Mouse (Mus musculus) bone marrow macrophage, adult 2 months (primary cell): Measurements from ENCODE around the gene Tmem210. TPM values are rescaled to one million over a fixed set of nuclear protein-coding genes. Genes with fewer than 3 reads are reported as not detected.
A peak's percentile ranks its signal among the peaks of the same experiment; 100 is the strongest.

Experiments
- H3K27ac ChIP-seq: 2 replicates; pipeline ENCODE4 v1.5.1; 2012; ENCODE audit warnings: low read depth, low read length; ENCODE audit not compliant: insufficient read depth
- H3K4me1 ChIP-seq: 2 replicates; pipeline ENCODE4 v1.6.1; 2012; ENCODE audit warnings: low read length; ENCODE audit not compliant: control insufficient read depth, insufficient read depth
- H3K4me3 ChIP-seq: 2 replicates; pipeline ENCODE4 v1.5.1; 2012; ENCODE audit warnings: mild to moderate bottlenecking, low read length, moderate library complexity; ENCODE audit not compliant: insufficient read depth
- CTCF ChIP-seq: IDR thresholded peaks from 2 replicates; pipeline ENCODE4 v1.5.1; 2012; ENCODE audit warnings: low read depth, mild to moderate bottlenecking, low read length, moderate library complexity
- POLR2A ChIP-seq: IDR thresholded peaks from 2 replicates; pipeline ENCODE4 v1.6.1; 2012; ENCODE audit warnings: mild to moderate bottlenecking, low read depth, low read length, borderline replicate concordance
- polyA plus RNA-seq: library from polyadenylated mRNA; stranded (reverse); fragments of >200 nt; gene quantifications from 2 replicates; pipeline ENCODE4 v1.2.4, GENCODE M21; 2012; ENCODE audit not compliant: missing spikeins, insufficient read depth, insufficient read length

Gene Tmem210
- polyA plus RNA-seq, 1 experiment, result not detected

DNA sequence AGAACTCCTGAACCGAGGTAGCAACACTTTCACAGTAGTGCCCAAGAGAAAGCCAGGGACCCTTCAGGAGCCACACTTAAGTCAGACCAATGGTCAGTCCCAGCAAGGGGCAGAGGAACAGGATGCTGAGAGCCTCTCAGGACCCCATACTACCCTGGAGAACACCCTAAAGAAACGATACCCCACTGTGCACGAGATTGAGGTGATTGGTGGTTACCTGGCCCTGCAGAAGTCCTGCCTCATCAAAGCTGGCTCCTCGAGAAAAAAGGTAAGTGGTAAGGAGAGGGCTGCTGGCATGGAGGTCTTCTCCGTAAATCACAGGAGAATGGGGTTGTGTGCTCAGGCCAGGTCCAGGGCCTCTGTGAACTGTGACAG lies 23.7 kb upstream of the Tmem210 start:
- no peak for TF ChIP-seq POLR2A
- TF ChIP-seq CTCF, result no peak
- Histone ChIP-seq H3K27ac (no peak overlapping the region), H3K4me1 (peaks cover 45% of the 10 kb centered on the region), H3K4me3 (peak overlapping the region; percentile 89)

- peaks cover 45% of the 10 kb centered on the region for H3K4me1 ChIP-seq
- no peak overlapping the region for H3K27ac ChIP-seq
- peak overlapping the region; percentile 89; the same call in 1 of the 2 replicates for H3K4me3 ChIP-seq
- TF ChIP-seq POLR2A (no peak), CTCF (no peak)
These were observed 23.1 kb upstream of the Tmem210 start for GRCm38 (mm10) chr2:25264851-25265250.

- no peak for TF ChIP-seq CTCF
- no peak for TF ChIP-seq POLR2A
- Histone ChIP-seq H3K4me1 (peaks cover 49% of the 10 kb centered on the region), H3K27ac (peak overlapping the region; percentile 30), H3K4me3 (peak overlapping the region; percentile 35)
These were observed 21.9 kb upstream of the Tmem210 start for GRCm38 (mm10) chr2:25265897-25266656.

DNA sequence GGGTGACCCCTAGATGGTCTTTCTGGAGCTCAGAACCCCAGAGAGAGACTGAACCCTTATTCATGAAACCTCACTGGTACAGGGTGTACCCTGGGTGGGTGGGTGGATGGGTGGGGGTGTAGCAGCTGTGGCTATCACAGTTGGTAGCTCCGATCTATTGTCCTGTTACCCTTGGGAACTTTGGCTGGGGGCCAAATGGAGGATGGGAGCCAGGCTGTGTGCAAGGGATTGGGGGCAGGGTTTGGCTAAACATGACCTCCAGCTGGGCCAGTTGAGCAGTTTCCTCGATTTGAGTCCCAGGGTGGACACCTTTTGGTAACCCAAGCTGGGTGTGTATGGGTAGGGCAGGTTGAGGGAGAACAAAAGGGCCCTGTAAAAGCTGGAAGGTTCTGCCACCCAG lies 21.2 kb upstream of the Tmem210 start:
- Histone ChIP-seq H3K27ac (no peak overlapping the region), H3K4me1 (peaks cover 49% of the 10 kb centered on the region), H3K4me3 (peak overlapping the region; percentile 35)
- TF ChIP-seq CTCF, result no peak
- no peak for TF ChIP-seq POLR2A

GRCm38 (mm10) chr2:25267241-25267640 lies 20.7 kb upstream of the Tmem210 start:
- TF ChIP-seq CTCF (no peak), POLR2A (no peak)
- Histone ChIP-seq H3K4me3 (no peak overlapping the region), H3K4me1 (peaks cover 49% of the 10 kb centered on the region), H3K27ac (no peak overlapping the region)

- H3K4me3 ChIP-seq, result no peak overlapping the region
- H3K27ac ChIP-seq, result no peak overlapping the region
- H3K4me1 ChIP-seq, result peaks cover 49% of the 10 kb centered on the region
- no peak; the same call in 1 of the 2 replicates for TF ChIP-seq CTCF
- no peak for TF ChIP-seq POLR2A
These were observed 20.1 kb upstream of the Tmem210 start for GRCm38 (mm10) chr2:25267746-25268309.

GRCm38 (mm10) chr2:25271827-25272511 lies 16.0 kb upstream of the Tmem210 start, which contains the start of the genes Ssna1 and Anapc2:
Ssna1 (minus strand) TSS chr2:25272438.
Anapc2 (plus strand) TSS chr2:25272478.
- peak within 1 kb of the TSS; percentile 67 for H3K27ac ChIP-seq
- H3K4me1 ChIP-seq, result peaks cover 17% of the 10 kb centered on the region
- TF ChIP-seq CTCF (no peak), POLR2A (peak; percentile 39; the same call in 1 of the 2 replicates)
- peak within 1 kb of the TSS; percentile 81 for H3K4me3 ChIP-seq

- Histone ChIP-seq H3K4me1 (peaks cover 11% of the 10 kb centered on the region), H3K4me3 (peak overlapping the region; percentile 81), H3K27ac (no peak overlapping the region; the same call in 1 of the 2 replicates)
- TF ChIP-seq CTCF (no peak), POLR2A (0 out of 2 replicates have a peak, but pooled peaks have one; percentile 21)
These were observed 15.4 kb upstream of the Tmem210 start for GRCm38 (mm10) chr2:25272515-25272914.

- Histone ChIP-seq H3K27ac (no peak overlapping the region), H3K4me1 (peaks cover 10% of the 10 kb centered on the region), H3K4me3 (peak overlapping the region; percentile 81)
- TF ChIP-seq POLR2A (no peak), CTCF (no peak)
These were observed 14.9 kb upstream of the Tmem210 start for GRCm38 (mm10) chr2:25273010-25273409.
